Mouse (Mus musculus): ENCODE data around the gene Smc3.
"Not testable (repeated sequence)": the region's sequence is repeated elsewhere in the genome, so short reads cannot be mapped to it uniquely, and the experiment has no call there.

Gene Smc3

DNA sequence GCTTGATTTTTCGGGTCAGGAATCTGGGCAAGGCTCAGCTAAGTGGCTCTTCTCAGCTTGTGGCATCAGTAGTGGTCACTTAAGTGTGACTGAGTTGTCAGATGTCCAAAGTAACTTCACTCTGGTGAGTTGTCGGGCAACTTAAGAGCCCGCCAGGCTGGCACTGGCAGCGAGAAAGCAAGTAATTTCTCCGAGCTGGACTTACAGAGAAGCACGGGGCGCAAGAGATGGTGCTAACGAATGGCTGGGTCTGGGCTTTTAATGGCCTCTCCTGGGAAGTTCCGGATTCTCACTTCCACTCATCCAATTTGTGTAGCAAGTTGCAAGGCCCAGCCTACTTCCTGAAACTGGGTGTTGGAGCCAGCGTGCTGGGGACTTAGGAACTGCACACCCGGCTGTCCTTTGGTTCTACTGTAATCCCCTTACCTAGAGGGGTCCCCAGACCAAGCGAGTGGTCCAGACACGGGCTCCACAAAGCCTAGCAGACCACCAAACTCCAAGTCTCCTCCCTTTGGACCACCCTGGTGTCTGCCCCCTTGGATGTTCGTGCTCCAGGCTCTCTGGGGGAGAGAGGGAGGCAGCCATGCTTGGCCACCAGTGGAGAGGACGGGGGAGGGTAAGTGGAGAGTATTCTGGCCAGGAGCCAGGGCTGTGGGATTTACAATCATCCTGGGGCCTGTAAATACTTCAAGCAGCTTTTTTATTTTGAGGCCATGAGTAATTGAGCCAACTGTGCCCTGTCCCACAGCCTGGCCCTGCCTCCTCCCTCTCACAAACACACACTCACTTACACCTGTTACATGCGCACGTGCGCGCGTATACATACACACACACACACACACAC lies 53.6 kb downstream of the Smc3 start:
- no peak for DNase-seq (ENCODE audit: low read depth in 2 of 2, low spot score in 2 of 2)

DNA sequence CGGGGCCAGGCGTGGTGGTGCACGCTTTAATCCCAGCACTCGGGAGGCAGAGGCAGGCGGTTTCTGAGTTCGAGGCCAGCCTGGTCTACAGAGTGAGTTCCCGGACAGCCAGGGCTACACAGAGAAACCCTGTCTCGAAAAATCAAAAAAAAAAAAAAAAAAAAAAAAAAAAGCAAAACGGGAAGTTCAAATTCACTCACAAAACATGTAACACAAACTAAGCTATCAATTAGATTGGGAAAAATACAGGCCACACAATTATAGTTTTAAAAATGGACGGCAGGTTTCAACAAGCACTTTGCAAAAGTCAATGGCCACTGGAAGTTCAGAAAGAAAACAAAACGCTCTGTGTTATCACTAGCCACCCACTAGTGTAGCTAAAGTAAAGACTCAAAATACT lies 56.2 kb downstream of the Smc3 start:
- not testable (repeated sequence) for DNase-seq (ENCODE audit: low read depth in 2 of 2, low spot score in 2 of 2)

DNA sequence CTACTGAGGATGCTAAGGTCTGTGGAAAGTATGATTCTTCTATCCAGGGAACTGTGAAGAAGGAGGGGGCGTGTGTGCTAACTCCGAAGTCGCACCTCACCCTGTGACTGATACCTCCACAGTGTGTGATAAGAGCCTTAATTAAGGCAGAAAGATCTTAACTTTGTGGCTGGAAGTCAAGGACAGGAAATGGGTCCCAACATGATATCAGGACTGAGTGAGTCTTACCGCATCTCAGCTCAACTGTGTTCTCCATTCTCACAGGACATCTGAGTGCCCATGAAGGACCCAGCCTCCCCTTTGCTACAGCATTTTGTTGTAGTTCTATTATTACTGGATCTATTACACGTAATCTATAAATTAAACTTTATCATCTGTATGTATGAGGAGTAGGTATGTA lies 57.2 kb downstream of the Smc3 start:
- no peak for DNase-seq (ENCODE audit: low read depth in 2 of 2, low spot score in 2 of 2)

DNA sequence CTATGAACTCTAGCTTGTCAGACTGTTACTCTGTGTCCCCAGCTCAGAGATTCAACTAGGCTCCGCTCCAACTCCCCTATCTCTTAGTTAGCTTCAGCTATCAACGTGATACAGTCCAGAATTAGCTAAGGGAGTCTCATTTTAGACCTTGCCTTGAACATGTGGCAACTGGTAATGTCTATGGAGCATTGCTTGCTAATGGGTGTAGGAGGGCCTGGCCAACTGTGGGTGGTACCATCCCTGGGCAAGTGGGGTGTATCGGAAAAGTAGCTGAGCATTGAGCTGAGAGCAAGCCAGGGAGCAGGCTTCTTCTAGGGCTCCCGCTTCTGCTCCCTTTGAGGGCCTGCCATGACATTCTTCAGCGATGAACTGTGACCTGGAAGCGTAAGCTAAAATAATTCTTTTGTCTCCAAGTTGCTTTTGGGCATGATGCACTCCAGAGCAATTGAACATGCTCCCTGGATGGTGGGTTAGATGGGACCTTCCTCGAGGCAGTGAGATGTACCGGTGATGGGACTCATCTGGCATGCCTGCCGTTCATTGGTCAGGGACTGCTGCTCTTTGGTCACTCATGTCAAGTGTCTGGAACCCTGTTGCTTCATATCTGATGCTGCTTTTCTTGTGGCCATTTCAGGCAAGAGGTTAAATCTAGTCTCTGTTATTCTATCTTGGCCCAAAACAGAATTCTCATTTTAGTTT lies 60.7 kb downstream of the Smc3 start:
- DNase-seq (ENCODE audit: low read depth in 2 of 2, low spot score in 2 of 2) = no peak

DNA sequence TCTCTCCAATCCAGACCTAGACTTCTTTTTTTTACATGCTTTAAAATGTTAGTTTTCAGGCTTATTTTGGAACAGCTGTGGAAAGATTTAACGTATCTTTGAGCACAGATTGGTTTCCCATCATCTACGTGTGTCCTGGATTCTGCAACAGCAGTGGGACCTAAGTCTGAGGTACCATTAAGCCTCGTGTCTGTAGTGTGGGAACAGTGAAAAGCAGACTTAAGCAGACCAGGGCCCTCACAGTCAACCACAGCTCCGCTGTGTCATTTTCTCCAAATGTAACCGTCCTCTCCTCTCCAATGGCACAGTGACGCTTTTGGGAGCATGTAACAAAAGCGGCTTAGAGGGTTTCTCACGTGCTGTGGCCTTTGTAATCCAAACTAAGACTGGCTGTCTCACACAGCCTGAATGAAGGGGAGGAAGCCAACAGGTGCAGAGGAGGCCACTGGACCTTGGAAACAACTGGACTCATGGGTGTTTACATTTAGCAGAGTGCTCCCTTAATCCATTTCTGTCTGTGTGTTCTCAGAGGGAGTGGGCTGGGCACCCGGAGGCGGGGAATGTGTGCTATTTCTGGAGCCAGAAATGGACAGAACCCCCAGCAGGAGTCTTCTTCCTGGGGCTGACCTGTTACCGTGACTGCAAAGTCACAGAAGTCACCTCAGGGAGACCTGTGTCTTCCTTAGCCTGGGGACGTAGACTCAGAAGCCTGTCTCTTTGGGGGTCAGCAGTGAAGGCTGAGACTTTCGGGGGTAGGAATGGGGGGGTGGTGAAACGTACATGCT lies 61.9 kb downstream of the Smc3 start:
- no peak for DNase-seq (ENCODE audit: low read depth in 2 of 2, low spot score in 2 of 2)

DNA sequence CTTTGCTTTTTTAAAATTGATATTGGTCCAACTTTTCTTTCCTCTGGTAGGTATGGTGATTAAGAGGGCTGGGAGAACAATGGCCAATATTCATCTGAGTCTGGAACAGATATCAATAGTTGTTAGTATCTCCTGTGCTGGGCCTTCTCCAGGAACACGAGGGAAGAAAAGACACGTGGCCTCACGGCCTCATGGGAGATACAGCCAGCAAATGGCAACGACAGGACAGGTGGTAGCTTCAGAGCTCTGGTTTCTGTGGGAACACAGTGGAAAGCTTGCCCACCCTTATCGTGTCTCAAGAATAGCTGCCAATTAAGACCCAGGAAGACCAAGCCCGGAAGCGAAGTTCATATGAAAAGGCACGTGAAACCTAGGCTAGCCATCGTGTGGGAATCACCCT lies 64.6 kb downstream of the Smc3 start:
- DNase-seq (ENCODE audit: low read depth in 2 of 2, low spot score in 2 of 2) = no peak

DNA sequence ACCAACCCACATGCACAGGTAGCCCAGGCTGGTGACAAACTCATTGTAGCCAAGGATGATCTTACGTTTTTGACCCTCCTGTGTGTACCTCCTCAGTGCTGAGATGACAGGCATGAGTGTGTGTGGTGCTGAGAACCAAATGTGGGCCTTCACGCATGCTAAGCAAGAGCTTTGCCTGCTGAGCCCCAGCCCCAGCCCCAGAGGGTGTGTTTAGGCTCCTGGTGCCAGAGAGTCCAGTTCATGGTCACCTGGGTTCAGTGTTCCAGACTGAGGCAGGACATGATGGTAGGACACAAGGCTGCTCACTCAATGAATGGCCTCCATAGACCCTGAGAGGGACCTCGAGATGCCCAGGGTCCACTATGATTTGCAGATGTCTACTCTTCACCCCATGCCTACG lies 65.2 kb downstream of the Smc3 start:
- DNase-seq (ENCODE audit: low read depth in 2 of 2, low spot score in 2 of 2) = no peak

DNA sequence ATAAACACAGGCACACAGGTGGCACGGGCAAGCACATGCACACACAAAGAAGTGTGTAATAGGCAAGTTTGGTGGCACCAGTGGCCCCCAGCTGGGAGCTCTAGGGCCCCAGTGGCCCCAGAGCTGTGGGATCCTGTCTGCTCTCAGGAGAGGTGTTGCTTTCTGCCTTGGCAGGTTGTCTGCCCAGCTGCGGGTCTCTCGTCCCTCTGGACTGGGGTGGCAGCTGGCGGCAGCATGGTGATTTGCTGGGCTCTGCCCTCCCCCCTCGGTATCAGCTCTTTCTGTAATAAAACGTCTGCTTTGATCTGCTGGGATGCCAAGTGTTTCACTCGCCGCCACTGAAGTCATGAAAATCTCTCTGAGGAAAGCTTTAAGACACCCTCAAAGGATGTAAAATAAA lies 66.5 kb downstream of the Smc3 start:
- no peak for DNase-seq (ENCODE audit: low read depth in 2 of 2, low spot score in 2 of 2)

DNA sequence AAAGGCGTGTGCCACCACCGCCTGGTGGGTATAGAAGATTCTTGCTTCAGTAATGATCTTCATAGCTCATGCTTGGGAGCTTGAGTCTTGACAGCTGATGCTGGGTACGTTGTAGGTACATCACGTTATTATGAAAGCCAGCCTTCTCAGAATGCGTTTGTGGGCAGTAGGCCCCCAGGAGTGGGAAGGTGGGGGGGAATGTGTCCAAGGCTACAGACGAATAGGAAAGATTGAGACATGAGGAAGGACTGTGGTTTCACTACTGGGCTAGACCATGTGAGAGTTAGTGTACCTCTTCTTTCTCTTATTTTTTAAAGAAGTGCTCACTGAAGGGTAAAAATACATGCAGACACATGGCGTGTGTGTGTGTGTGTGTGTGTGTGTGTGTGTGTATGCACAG lies 68.6 kb downstream of the Smc3 start:
- no peak for DNase-seq (ENCODE audit: low read depth in 2 of 2, low spot score in 2 of 2)

DNA sequence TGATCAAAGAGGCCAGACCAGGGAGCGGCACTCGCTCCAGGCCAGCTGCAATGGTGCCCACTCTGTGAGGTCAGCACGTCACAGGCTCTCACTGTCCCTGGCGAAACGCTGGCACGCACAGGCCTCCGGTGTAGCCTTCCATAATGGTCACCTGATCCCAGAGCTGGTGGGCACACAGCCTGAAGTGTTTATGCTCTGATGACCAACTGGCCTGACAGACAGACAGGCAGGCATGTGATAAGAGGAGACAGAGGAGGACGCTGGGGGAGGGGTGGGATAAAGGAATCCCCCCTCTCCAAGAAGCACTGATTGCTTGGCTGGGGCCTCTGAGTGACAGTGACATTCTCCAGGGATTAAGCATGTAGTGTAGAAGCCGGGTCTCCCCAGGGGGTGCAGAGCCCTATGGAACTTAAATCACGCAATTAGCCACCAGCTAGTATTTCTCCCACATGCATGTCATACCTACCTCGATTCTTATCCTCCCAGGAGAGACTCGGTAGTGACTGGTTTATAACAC lies 70.5 kb downstream of the Smc3 start:
- DNase-seq (ENCODE audit: low read depth in 2 of 2, low spot score in 2 of 2) = no peak

DNA sequence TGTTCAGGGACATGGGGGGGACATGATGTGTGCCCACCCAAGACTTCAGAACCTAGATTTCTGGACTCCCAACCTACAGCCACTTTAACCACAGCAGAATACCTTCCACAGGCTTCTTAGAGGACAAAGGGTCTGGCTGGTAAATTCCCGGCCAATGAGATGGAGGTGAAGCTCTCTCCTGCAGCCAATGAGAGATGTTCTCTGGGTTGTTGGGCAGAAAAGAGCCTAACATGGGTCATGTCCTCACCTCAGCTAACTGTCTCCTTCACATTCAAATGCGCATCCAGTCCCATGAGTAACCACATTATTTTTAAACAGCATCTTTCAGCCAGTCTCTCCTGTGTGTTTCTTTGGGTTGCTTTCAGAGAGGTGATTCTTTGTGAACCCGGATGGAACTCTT lies 71.2 kb downstream of the Smc3 start:
- no peak for DNase-seq (ENCODE audit: low read depth in 2 of 2, low spot score in 2 of 2)

DNA sequence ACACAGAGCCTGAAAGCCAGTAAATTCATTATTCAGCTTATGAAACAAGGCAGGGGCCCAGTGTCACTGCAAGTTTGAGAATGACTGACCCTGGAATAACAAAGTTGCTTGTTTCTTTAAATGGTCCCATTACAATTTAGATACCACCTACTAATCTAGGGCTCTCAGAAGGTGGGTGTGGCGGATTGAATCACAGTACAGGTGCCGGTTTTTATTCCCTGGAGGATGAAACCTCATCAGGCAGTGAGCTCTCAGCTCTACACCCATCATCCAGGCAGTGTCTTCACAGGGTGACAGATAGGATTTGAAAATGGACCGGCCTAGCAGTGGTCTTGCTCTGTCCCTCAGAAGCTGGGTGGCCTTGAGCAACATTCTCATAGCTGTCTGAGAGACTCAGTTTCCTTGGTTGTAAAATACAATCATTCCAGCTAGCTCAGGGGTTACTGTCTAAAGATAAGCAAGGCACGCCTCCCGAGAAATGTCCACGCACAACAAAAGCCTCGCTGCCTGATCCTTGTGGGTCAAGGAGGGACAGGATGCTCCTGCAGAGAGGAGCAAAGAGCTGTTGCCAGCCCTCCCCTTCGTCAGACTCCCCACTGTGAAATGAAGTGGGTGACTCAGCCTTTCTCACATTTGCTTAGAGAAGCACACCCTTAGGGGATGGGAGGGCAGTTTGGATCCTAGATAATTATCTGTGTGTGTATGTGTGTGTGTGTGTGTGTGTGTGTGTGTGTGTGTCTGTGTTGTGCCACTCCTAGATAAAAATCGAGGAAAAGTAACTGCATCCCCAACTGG lies 74.1 kb downstream of the Smc3 start:
- no peak for DNase-seq (ENCODE audit: low read depth in 2 of 2, low spot score in 2 of 2)

DNA sequence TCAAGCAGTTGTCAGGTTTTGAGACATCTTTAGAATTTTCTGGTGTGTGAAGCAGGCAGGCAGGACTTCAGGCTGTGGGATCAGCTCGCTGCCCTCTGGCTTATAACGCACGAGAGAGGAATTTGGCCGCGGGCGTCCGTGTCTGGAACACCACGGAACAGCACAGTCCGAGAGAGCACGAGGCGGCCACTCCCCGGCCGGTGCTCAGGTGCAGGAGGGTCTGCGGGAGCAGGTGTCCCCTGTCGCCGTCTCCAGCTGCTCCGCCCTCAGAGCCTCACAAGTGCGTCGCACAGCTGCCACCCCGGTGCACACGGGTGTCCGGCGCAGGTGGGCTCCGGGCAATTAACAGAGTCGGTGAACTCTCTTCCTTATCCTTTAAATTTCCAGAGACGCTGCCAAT lies 76.0 kb downstream of the Smc3 start:
- DNase-seq (ENCODE audit: low read depth in 2 of 2, low spot score in 2 of 2) = no peak

DNA sequence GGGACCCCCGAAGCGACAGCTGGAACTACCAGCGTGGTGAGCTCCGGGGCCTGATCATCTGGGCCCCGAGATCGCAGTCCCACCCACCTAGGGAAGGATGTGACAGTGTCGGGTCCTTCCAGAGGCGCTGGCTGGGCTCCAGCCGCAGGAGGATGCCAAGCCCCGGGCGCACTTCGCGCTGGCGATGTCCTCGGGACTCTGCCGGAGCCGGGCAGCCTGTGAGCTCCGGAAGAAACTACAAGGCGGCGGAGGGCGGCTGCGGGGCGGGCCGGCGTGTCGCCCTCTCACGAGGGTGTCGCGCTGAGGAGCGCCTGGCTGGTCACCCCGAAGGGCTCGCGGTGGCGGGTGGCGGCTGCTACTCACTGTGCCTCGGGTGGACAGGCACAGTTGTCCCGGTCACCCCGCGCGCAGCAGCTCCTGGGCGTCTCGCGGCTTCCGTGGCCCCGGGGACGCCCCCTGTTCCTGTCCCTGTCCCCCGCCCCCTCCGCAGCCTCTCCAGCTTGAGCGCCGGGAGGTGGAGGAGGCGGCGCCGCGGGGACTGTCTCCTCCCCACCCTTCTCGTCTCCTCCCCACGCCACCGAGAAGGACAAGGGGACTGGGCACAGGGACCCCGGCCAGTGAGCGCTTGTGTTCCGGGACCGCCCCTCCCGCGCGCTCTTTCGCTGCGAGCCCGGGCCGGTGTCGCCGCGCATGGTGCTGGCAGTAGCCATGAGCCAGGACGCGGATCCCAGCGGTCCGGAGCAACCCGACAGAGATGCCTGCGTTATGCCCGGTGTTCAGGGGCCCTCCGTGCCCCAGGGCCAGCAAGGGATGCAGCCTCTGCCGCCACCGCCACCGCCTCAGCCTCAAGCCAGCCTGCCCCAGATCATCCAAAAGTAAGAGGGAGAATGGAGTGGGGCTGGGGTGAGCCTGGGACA lies 76.8 kb downstream of the Smc3 start, which contains the start of gene Rbm20:
Rbm20 (plus strand) TSS at position 589 of the 917 bp plus-strand sequence.
- peak; percentile 6 to 10 for DNase-seq (ENCODE audit: low read depth in 2 of 2, low spot score in 2 of 2)

DNA sequence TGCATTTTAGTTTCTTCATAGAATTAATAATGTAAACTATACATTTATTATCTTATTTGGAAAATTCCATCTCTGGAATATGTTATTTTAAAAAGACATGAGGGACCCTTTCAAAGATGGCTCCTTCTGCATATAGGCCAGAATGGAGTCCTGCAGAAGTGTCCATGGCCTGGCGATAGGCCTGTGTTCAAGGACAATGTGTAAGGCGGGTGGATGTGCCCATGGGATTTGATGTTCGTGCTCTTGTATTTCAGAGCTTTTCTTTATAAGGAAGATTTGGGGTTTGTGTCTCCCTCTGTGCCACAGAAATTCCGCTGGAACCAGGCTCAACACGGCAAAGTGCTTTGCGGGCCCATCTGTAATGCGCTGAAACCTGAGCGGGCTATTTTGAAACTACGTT lies 79.0 kb downstream of the Smc3 start:
- DNase-seq (ENCODE audit: low read depth in 2 of 2, low spot score in 2 of 2) = no peak

DNA sequence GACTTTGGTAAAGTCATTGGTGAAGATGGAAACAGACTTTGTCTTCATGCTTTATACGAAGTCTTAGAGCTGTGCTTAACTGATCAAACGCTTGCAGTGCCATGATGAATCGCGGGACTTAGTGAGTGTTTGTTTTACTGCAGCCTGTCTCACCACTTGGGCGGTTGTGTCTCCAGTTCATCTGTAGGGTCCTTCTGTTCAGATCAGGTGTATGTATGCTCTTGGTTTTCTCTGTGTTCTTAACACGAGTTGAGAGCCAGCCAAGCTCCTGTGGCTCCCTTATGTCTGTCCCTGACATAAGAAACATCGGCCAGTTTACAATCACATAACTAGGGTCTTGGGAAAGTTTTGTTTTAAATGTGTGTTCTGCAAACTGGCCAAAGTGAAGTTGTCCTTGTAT lies 79.8 kb downstream of the Smc3 start:
- DNase-seq (ENCODE audit: low read depth in 2 of 2, low spot score in 2 of 2) = no peak

DNA sequence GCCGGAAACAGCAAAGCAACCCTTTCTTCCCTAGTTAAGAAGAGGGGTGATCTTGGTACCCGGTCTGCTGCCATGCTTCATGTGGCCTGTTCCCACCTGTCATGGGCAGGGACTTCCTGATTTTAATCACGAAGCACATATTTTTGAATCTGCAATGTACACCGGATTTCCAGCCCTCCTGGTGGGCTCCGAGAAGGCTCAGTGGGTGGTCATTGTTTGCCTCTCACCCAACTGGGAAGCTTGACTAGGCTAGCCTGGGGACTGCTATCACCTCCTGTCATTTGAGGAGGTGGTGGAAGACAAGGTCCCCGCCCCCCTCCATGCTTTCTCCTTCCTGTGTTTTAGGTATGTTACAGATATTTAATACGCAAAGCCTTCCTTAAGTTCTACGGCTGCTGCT lies 82.2 kb downstream of the Smc3 start:
- no peak for DNase-seq (ENCODE audit: low read depth in 2 of 2, low spot score in 2 of 2)

DNA sequence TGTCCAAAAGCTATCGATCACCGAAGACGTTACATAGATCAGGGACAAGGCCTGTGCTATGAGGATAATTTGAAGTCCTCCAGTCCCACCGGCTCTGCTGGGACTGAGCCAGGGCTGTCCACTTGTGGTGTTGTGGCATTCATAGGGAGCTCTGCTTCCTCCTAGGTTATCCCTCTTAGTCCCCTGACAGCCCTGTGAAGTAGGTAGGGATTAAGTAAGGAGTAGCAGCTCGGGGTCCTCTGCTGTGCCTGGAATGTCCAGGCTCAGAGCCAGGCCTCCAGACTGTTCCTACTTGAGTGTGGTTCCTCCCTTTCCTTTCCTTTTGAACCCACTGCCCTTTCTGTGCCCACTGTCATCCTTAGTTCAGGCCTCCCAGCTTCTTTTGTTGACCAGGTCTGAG lies 87.4 kb downstream of the Smc3 start:
- no peak for DNase-seq (ENCODE audit: low read depth in 2 of 2, low spot score in 2 of 2)

DNA sequence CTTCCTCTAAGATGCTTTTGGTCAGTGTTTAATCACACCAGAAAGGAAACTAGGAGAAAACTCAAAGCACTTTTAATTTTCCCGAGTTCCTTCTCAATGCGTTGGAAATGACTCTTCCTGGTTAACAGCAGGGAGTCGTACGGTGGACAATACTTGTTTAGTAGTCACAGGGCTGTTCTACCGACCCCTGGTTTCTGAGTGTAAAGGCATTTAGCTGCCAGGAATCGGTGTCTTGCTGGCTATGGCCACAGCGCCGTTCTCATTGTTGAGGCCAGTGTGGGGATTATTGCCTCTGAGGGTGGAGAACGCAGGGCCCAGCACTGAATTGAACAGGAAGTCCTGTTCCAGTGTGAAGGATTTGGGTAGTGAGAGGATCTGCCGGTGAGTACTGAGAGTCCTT lies 90.6 kb downstream of the Smc3 start:
- no peak for DNase-seq (ENCODE audit: low read depth in 2 of 2, low spot score in 2 of 2)

DNA sequence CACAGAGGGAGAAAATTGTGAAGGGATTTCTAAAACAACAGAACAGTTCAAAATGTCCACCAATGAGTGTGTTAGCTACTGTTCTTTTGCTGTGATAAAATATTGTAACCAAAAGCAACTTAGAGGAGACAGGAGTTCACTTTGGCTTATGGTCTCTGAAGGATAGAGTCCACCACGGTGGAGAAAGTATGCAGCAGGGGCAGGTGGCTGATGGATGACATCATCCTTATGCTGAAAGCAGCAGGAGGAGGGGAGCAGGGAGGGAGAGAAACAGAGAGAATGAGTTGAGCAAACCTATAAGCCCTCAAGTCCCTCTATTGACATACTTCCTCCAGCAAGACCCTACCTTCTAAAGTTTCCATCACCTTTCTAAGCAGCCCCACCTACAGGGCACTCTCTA lies 93.8 kb downstream of the Smc3 start:
- DNase-seq (ENCODE audit: low read depth in 2 of 2, low spot score in 2 of 2) = no peak

Data from CD8-positive naive resting alpha-beta T cell, adult 2 months (primary cell).